Mouse (Mus musculus) neural tube, embryonic 11.5 days (tissue): ENCODE data around the gene Prdm16. TPM values are rescaled to one million over a fixed set of nuclear protein-coding genes. Genes with fewer than 3 reads are reported as not detected.

Source experiments
- ATAC-seq: fragments of 200-750 bp; cut with Nextera tagmentation; 2 replicates; pipeline ENCODE4 v1.8.0; 2017; ENCODE audit warnings: moderate number of reproducible peaks, mild to moderate bottlenecking, moderate TSS enrichment, moderate library complexity; ENCODE audit not compliant: insufficient read depth, low FRiP score, low TSS enrichment
- DNase-seq: peaks from one replicate; pipeline ENCODE4 v3.0.0-alpha.2; 2015; ENCODE audit warnings: low spot score
- H3K27ac ChIP-seq: fragments of 300-500 bp; sonication (generic); 2 replicates; pipeline ENCODE4 v1.5.1; 2014; ENCODE audit warnings: low read depth, mild to moderate bottlenecking, low read length
- H3K27me3 ChIP-seq: fragments of 300-500 bp; sonication (generic); 2 replicates; pipeline ENCODE4 v1.6.1; 2014; ENCODE audit warnings: mild to moderate bottlenecking, low read length, mixed read lengths; ENCODE audit not compliant: control insufficient read depth, insufficient read depth
- H3K36me3 ChIP-seq: fragments of 300-500 bp; sonication (generic); 2 replicates; pipeline ENCODE4 v1.6.1; 2014; ENCODE audit warnings: mild to moderate bottlenecking, low read length, moderate library complexity, mixed read lengths; ENCODE audit not compliant: control insufficient read depth, insufficient read depth
- H3K4me1 ChIP-seq: fragments of 300-500 bp; sonication (generic); 2 replicates; pipeline ENCODE4 v1.6.1; 2014; ENCODE audit warnings: low read length, mixed read lengths; ENCODE audit not compliant: control insufficient read depth, insufficient read depth
- H3K4me2 ChIP-seq: fragments of 300-500 bp; sonication (generic); 2 replicates; pipeline ENCODE4 v1.6.1; 2014; ENCODE audit warnings: low read depth, mild to moderate bottlenecking, moderate library complexity
- H3K4me3 ChIP-seq: fragments of 300-500 bp; sonication (generic); 2 replicates; pipeline ENCODE4 v1.5.1; 2014; ENCODE audit warnings: low read depth, low read length
- H3K9ac ChIP-seq: fragments of 300-500 bp; sonication (generic); 2 replicates; pipeline ENCODE4 v1.6.1; 2014; ENCODE audit warnings: mild to moderate bottlenecking, low read length
- H3K9me3 ChIP-seq: fragments of 300-500 bp; sonication (generic); 2 replicates; pipeline ENCODE4 v1.6.1; 2016; ENCODE audit warnings: low read length; ENCODE audit not compliant: control insufficient read depth
- WGBS: fragments of 180-500 bp; shearing (Covaris S2); extraction: QIAGEN DNeasy Blood & Tissue Kit; methylation state at CpG from one replicate; pipeline ENCODE4 v1.1.7; 2014; 5-methylcytosine and 5-hydroxymethylcytosine counted together
- polyA plus RNA-seq: library from polyadenylated mRNA; unstranded; fragments of >200 nt; fragmentation: Nextera tagmentation; extraction: Ambion mirVana; gene quantifications from 2 replicates; pipeline ENCODE4 v1.2.1, GENCODE M21; 2014

The Prdm16 gene
- polyA plus RNA-seq, 1 experiment from 2014 or later: 10.9 TPM

GRCm38 (mm10) chr4:154530336-154530735 lies 106.3 kb downstream of the Prdm16 start:
- Histone ChIP-seq H3K27ac (no peak overlapping the region), H3K9me3 (no peaks in the 10 kb centered on the region), H3K4me3 (no peak overlapping the region), H3K36me3 (no peaks in the 10 kb centered on the region), H3K4me2 (no peak overlapping the region), H3K27me3 (peaks cover 9% of the 10 kb centered on the region; the same call in 1 of the 2 replicates), H3K9ac (no peak overlapping the region), H3K4me1 (0 out of 2 replicates have a peak, but pooled peaks cover 2% of the 10 kb centered on the region)
- WGBS: 66% methylated on average over 7 of the region's 7 CpGs
- ATAC-seq: no peak
- DNase-seq: no peak

- no peak overlapping the region for H3K4me2 ChIP-seq
- peaks cover 10% of the 10 kb centered on the region; the same call in 1 of the 2 replicates for H3K27me3 ChIP-seq
- WGBS: 72% methylated on average over 9 of the region's 9 CpGs
- no peak overlapping the region for H3K9ac ChIP-seq
- no peak overlapping the region for H3K27ac ChIP-seq
- no peak overlapping the region for H3K4me3 ChIP-seq
- ATAC-seq: no peak
- H3K9me3 ChIP-seq: no peaks in the 10 kb centered on the region
- DNase-seq: no peak
- H3K36me3 ChIP-seq: no peaks in the 10 kb centered on the region
- 0 out of 2 replicates have a peak, but pooled peaks cover 6% of the 10 kb centered on the region for H3K4me1 ChIP-seq
These were observed 109.2 kb downstream of the Prdm16 start for GRCm38 (mm10) chr4:154527506-154527905.

- H3K27ac ChIP-seq: no peak overlapping the region
- no peak overlapping the region for H3K4me2 ChIP-seq
- 0 out of 2 replicates have a peak, but pooled peaks cover 6% of the 10 kb centered on the region for H3K4me1 ChIP-seq
- H3K27me3 ChIP-seq: peaks cover 10% of the 10 kb centered on the region; the same call in 1 of the 2 replicates
- no peak overlapping the region for H3K9ac ChIP-seq
- ATAC-seq: no peak
- no peaks in the 10 kb centered on the region for H3K36me3 ChIP-seq
- no peak overlapping the region for H3K4me3 ChIP-seq
- WGBS: 83% methylated on average over 6 of the region's 6 CpGs
- H3K9me3 ChIP-seq: no peaks in the 10 kb centered on the region
- DNase-seq: no peak
These were observed 110.3 kb downstream of the Prdm16 start for GRCm38 (mm10) chr4:154526351-154526786.

GRCm38 (mm10) chr4:154523898-154524297 lies 112.8 kb downstream of the Prdm16 start:
- Histone ChIP-seq H3K4me1 (0 out of 2 replicates have a peak, but pooled peaks cover 6% of the 10 kb centered on the region), H3K9me3 (no peaks in the 10 kb centered on the region), H3K27me3 (peaks cover 7% of the 10 kb centered on the region; the same call in 1 of the 2 replicates), H3K4me2 (no peak overlapping the region), H3K4me3 (no peak overlapping the region), H3K27ac (no peak overlapping the region), H3K9ac (no peak overlapping the region), H3K36me3 (no peaks in the 10 kb centered on the region)
- DNase-seq: no peak
- ATAC-seq: peak; percentile 48; the same call in 1 of the 2 replicates
- 27% methylated on average over 17 of the region's 17 CpGs for WGBS

- H3K36me3 ChIP-seq: no peaks in the 10 kb centered on the region
- H3K27me3 ChIP-seq: peaks cover 7% of the 10 kb centered on the region; the same call in 1 of the 2 replicates
- no peak overlapping the region for H3K9ac ChIP-seq
- H3K4me2 ChIP-seq: no peak overlapping the region
- 90% methylated on average over 7 of the region's 7 CpGs for WGBS
- DNase-seq (no peak), ATAC-seq (no peak)
- no peaks in the 10 kb centered on the region for H3K9me3 ChIP-seq
- 0 out of 2 replicates have a peak, but pooled peaks cover 6% of the 10 kb centered on the region for H3K4me1 ChIP-seq
- H3K27ac ChIP-seq: no peak overlapping the region
- no peak overlapping the region for H3K4me3 ChIP-seq
These were observed 114.6 kb downstream of the Prdm16 start for GRCm38 (mm10) chr4:154521881-154522676.

GRCm38 (mm10) chr4:154519470-154520037 lies 117.1 kb downstream of the Prdm16 start:
- 0 out of 2 replicates have a peak, but pooled peaks cover 7% of the 10 kb centered on the region for H3K4me1 ChIP-seq
- H3K36me3 ChIP-seq: no peaks in the 10 kb centered on the region
- H3K4me2 ChIP-seq: no peak overlapping the region
- DNase-seq: no peak
- no peak overlapping the region for H3K9ac ChIP-seq
- H3K27ac ChIP-seq: no peak overlapping the region
- peaks cover 15% of the 10 kb centered on the region; the same call in 1 of the 2 replicates for H3K27me3 ChIP-seq
- H3K9me3 ChIP-seq: no peaks in the 10 kb centered on the region
- ATAC-seq: no peak
- WGBS: 84% methylated on average over 16 of the region's 16 CpGs
- no peak overlapping the region for H3K4me3 ChIP-seq

GRCm38 (mm10) chr4:154517991-154518390 lies 118.7 kb downstream of the Prdm16 start:
- 71% methylated on average over 7 of the region's 7 CpGs for WGBS
- DNase-seq (no peak), ATAC-seq (no peak)
- no peak overlapping the region for H3K9ac ChIP-seq
- H3K9me3 ChIP-seq: no peaks in the 10 kb centered on the region
- H3K27me3 ChIP-seq: 0 out of 2 replicates have a peak, but pooled peaks cover 12% of the 10 kb centered on the region
- H3K36me3 ChIP-seq: no peaks in the 10 kb centered on the region
- H3K4me3 ChIP-seq: no peak overlapping the region
- H3K4me1 ChIP-seq: peaks cover 4% of the 10 kb centered on the region; the same call in 1 of the 2 replicates
- no peak overlapping the region for H3K27ac ChIP-seq
- no peak overlapping the region for H3K4me2 ChIP-seq

- H3K9ac ChIP-seq: no peak overlapping the region
- H3K4me1 ChIP-seq: peaks cover 11% of the 10 kb centered on the region; the same call in 1 of the 2 replicates
- no peak overlapping the region for H3K27ac ChIP-seq
- H3K36me3 ChIP-seq: no peaks in the 10 kb centered on the region
- 55% methylated on average over 8 of the region's 8 CpGs for WGBS
- H3K27me3 ChIP-seq: peaks cover 12% of the 10 kb centered on the region; the same call in 1 of the 2 replicates
- no peaks in the 10 kb centered on the region for H3K9me3 ChIP-seq
- DNase-seq (no peak), ATAC-seq (no peak)
- H3K4me2 ChIP-seq: no peak overlapping the region
- no peak overlapping the region for H3K4me3 ChIP-seq
These were observed 120.2 kb downstream of the Prdm16 start for GRCm38 (mm10) chr4:154516470-154516869.
